Mouse (Mus musculus): ENCODE data around the gene Agpat4.

- no peak for TF ChIP-seq CTCF (conservative IDR thresholded peaks at IDR 0.05; ENCODE audit: insufficient read depth, insufficient read length, low read depth, low read length)
- TF ChIP-seq POLR2A (IDR thresholded peaks at IDR 0.05; ENCODE audit: low read depth, low read length) = no peak
These were observed 87.2 kb downstream of the Agpat4 start for GRCm38 (mm10) chr17:12205694-12206075.

Measured in kidney, adult 2 months (tissue).